Mouse (Mus musculus): ENCODE data around the gene Apol9b.

Gene Apol9b

GRCm38 (mm10) chr15:77775186-77775963 lies 46.5 kb downstream of the Apol9b start:
- peak; percentile 61 for DNase-seq (ENCODE audit: low read depth, low spot score)

GRCm38 (mm10) chr15:77782449-77783014 lies 53.7 kb downstream of the Apol9b start:
- DNase-seq (ENCODE audit: low read depth, low spot score) = peak; percentile 18

DNA sequence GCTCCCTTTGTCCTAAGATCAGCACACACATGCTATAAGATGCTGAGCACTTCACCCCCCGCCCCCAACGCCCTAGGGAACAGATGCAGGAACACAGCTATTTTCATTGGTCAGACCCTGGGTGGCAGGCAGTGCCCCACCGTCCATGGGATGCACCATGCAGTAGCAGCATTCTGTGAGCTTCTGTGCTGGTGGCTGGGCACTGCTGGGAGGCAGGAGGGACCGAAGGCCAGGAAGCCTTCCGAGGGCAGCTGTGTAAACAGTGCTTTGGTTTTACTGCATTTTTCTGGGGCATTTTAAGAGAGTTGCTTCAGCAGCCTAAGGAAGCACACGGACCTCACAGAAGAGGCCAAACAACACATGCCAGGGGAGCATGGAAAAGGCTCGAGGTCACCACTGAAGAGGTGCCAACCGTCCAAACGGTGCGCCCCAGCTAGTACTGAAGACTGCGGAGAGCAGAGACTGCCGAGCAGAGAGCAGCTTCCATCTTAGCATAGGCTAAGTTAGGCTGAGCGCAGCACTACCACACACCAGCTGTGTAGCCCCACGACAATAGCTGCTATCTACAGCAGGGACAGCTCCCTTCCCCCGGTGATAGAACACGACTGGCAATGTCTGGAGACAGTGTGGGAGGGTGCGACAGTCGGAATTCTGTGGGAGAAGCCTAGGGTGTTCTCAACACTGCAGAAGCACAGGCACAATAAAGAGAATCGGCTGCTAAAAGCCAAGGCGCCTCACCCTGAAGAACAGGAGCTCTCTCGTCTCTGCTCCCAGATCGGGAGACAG lies 55.4 kb downstream of the Apol9b start:
- no peak for DNase-seq (ENCODE audit: low read depth, low spot score)

- no peak for DNase-seq (ENCODE audit: low read depth, low spot score)
Observed at GRCm38 (mm10) chr15:77785807-77786206, 57.0 kb downstream of the Apol9b start.
